Mouse (Mus musculus) heart, embryonic 15.5 days (tissue): ENCODE data around the gene Klhl10. TPM values are rescaled to one million over a fixed set of nuclear protein-coding genes. Genes with fewer than 3 reads are reported as not detected.

ENCODE experiments used
- ATAC-seq: fragments of 200-750 bp; cut with Nextera tagmentation; replicated peaks from 2 replicates; pipeline ENCODE4 v1.8.0; 2017; ENCODE audit warnings: low read depth, moderate TSS enrichment; ENCODE audit not compliant: insufficient number of reproducible peaks, insufficient read depth, low FRiP score
- H3K27ac ChIP-seq: fragments of 300-500 bp; sonication (generic); 2 replicates; pipeline ENCODE4 v1.5.1; 2015; ENCODE audit warnings: mild to moderate bottlenecking, inconsistent platforms
- H3K27me3 ChIP-seq: fragments of 300-500 bp; sonication (generic); 2 replicates; pipeline ENCODE4 v1.6.1; 2015; ENCODE audit warnings: inconsistent platforms
- H3K36me3 ChIP-seq: fragments of 300-500 bp; sonication (generic); 2 replicates; pipeline ENCODE4 v1.6.1; 2015; ENCODE audit warnings: mild to moderate bottlenecking, inconsistent platforms
- H3K4me1 ChIP-seq: fragments of 300-500 bp; sonication (generic); replicated peaks from 2 replicates; pipeline ENCODE4 v1.6.1; 2015; ENCODE audit warnings: inconsistent platforms
- H3K4me2 ChIP-seq: fragments of 300-500 bp; sonication (generic); 2 replicates; pipeline ENCODE4 v1.6.1; 2015; ENCODE audit warnings: inconsistent platforms, mild to moderate bottlenecking, moderate library complexity
- H3K4me3 ChIP-seq: fragments of 300-500 bp; sonication (generic); 2 replicates; pipeline ENCODE4 v1.5.1; 2015; ENCODE audit warnings: mild to moderate bottlenecking, inconsistent platforms
- H3K9ac ChIP-seq: fragments of 300-500 bp; sonication (generic); 2 replicates; pipeline ENCODE4 v1.6.1; 2015; ENCODE audit warnings: mild to moderate bottlenecking, inconsistent platforms
- H3K9me3 ChIP-seq: fragments of 300-500 bp; sonication (generic); replicated peaks from 2 replicates; pipeline ENCODE4 v1.6.1; 2016; ENCODE audit warnings: inconsistent platforms
- WGBS: fragments of 180-500 bp; shearing (Covaris S2); methylation state at CpG from one replicate; pipeline ENCODE4 v1.1.7; 2015; ENCODE audit warnings: mixed read lengths; 5-methylcytosine and 5-hydroxymethylcytosine counted together
- polyA plus RNA-seq: library from polyadenylated mRNA; unstranded; fragments of >200 nt; fragmentation: Nextera tagmentation; extraction: Ambion mirVana; gene quantifications from 2 replicates; pipeline ENCODE4 v1.2.1, GENCODE M21; 2015

Gene Klhl10
- polyA plus RNA-seq, 1 experiment from 2014 or later = 0.33 TPM

DNA sequence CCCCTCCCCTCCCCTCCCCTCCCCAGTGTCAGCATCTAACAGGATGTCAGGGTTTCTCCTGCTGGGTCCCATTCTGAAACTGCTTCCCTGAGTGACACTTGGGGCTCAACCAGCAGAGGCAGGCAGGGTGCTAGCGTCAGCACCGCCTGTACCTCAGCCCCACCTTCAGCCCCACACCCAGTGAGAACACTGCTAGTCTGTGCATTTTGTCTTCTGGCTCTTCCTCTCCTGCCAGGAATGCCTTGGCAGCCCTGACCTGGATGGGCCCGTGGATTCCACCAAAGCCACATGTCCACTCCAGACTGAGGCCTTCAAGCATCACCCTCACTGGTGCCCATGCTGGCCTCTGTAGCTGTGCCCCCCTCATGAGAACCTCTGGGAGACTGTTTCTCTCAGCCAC lies 32.0 kb upstream of the Klhl10 start:
- Histone ChIP-seq H3K36me3 (peaks cover 16% of the 10 kb centered on the region), H3K4me2 (no peak overlapping the region), H3K9ac (no peak overlapping the region), H3K9me3 (no peaks in the 10 kb centered on the region), H3K4me3 (no peak overlapping the region), H3K4me1 (peaks cover 45% of the 10 kb centered on the region), H3K27ac (no peak overlapping the region), H3K27me3 (no peaks in the 10 kb centered on the region)
- ATAC-seq = no peak
- 82% methylated on average over 3 of the region's 3 CpGs for WGBS

DNA sequence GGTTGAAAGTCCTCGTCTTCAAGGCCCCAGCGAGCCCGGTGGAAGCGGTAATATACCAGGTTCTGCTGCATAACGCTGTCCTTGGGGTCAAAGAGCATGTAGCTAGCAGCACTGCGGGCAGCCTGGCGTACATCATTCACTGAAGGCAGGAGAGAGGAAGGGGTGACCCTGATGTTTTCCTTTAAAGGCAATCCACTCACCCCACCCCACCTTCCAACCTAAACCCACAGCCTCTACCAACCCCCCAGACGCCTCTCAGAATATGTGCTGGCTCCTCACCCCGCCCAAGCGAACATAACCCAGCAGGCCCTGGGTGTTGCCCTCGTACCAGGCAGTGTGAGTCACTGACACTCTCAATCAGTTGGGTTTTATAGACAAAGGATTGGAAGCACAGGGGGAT lies 30.0 kb upstream of the Klhl10 start:
- Histone ChIP-seq H3K4me1 (peaks cover 53% of the 10 kb centered on the region), H3K27ac (no peak overlapping the region), H3K9me3 (no peaks in the 10 kb centered on the region), H3K36me3 (peaks cover 16% of the 10 kb centered on the region), H3K4me2 (peak overlapping the region; percentile 85), H3K4me3 (0 out of 2 replicates have a peak overlapping the region, but pooled peaks have one; percentile 9), H3K27me3 (no peaks in the 10 kb centered on the region), H3K9ac (no peak overlapping the region)
- no peak for ATAC-seq
- 63% methylated on average over 11 of the region's 11 CpGs for WGBS

DNA sequence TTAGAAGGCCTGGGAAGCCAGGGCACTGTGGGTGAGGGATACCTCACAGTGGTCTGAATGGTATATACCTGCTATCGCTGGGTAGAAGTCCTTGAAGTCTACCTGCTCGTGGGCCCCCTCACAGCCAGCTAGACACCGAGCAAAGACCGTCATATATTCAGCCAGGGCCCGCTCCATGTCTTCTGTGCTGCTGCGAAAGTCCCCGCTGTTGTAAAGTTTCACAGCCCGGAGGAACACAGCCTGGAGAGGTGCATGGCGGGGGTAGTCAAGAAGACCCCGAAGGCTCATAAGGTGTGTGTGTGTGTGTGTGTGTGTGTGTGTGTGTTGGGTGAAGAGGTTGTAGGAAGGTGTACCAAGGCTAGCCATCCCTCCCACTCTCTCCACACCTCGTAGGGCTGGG lies 28.2 kb upstream of the Klhl10 start:
- peak overlapping the region; percentile 91 for H3K27ac ChIP-seq
- no peaks in the 10 kb centered on the region for H3K27me3 ChIP-seq
- peaks cover 12% of the 10 kb centered on the region for H3K36me3 ChIP-seq
- peak overlapping the region; percentile 85 for H3K4me2 ChIP-seq
- no peaks in the 10 kb centered on the region for H3K9me3 ChIP-seq
- H3K9ac ChIP-seq = peak overlapping the region; percentile 76
- 51% methylated on average over 11 of the region's 11 CpGs for WGBS
- ATAC-seq = no peak
- peaks cover 51% of the 10 kb centered on the region for H3K4me1 ChIP-seq
- peak overlapping the region; percentile 63 for H3K4me3 ChIP-seq

DNA sequence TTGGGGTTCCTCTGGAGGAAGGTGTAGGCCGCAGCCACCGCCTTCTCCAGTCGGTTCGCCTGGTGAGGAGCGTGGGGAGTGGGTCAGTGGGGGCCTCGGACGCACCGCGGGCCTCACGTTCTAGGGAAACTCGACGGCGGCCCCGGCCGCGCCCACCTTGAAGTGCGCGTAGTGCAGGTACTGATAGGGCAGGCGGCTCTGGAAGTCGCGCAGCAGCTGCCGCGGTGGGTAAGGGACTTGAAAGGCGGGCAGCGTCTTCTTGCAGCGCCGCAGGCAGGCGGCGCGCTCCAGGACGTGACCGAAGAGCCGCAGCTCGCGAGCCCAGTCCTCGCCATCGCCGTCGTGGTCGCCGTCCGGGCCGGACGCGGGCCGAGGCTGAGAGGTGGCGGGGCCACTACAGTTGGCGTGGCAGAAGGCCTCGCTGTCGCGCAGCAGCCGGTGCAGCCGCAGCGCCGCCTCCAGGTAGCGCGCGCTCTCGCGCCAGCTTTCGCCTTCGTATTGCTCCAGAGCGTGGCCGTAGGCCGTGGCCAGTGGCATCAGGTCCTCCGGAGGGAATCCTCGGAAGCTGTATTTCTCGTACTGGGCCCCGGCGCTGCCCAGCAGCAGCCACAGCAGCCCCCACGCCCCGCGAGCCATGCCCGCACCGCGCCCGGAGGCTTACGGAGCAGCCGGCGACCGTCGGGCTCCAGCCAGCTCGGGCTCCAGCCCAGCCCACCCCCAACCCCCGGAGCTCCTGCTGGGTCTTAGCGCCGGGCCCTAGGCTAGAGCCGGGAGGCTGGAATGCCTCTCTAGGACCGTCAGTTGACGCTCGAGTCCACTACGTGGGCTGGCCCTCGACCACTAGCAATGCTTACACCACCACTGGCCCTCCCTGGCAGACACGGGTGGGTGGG lies 27.4 kb upstream of the Klhl10 start, which contains the start of gene P3h4:
Gene P3h4 (minus strand): TSS at position 816 of the 893 bp plus-strand sequence.
- under 1% methylated on average over 93 of the region's 93 CpGs for WGBS
- H3K27ac ChIP-seq = peak within 1 kb of the TSS; percentile 91
- no peaks in the 10 kb centered on the region for H3K27me3 ChIP-seq
- peak within 1 kb of the TSS; percentile 76 for H3K9ac ChIP-seq
- peaks cover 5% of the 10 kb centered on the region for H3K36me3 ChIP-seq
- no peaks in the 10 kb centered on the region for H3K9me3 ChIP-seq
- peaks cover 51% of the 10 kb centered on the region for H3K4me1 ChIP-seq
- peak within 1 kb of the TSS; percentile 63 for H3K4me3 ChIP-seq
- peak; percentile 94 for ATAC-seq
- peak within 1 kb of the TSS; percentile 85 for H3K4me2 ChIP-seq

DNA sequence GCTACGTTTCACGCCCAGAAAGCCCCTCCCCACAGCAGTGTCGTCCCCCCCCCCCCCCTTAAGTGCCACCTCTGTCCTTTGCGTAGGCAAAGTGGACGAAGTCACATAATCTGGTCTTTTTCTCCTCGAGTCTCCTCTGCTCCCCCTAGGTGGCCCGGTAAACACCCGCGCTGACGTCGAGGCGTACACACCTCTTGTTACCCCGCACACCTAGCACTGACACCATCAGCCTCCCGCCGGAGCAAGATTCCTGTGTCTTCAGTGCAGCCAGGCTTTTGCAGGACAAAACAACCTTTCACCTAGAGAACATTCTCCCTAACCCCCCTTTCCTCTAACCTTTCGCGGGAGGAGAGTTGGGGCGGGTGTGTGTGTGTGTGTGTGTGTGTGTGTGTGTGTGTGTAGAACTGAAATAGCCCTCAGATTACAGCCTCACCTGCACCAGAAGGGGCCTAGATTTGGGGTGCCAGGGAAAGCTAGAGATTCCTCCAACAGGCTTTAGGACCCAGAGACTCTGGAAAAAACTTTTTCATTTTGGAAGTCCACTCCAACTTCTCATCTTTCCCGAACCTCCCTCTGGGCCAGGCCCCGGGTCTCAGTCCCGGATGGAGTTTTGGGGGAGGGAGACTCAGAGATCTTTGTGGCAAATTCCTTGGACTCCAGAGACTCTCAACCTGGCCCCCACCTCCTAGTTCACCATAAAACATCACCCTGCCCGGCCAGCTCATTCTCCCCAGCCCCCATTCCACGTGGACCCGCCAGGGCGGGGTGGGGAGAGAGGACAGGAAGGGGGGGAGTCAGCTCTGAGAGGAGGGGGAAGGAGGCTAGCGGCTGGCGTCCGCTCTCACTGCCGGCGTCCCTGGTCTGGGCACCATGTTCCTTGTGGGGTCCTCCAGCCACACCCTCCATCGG lies 26.5 kb upstream of the Klhl10 start, which contains the start of gene Fkbp10:
Gene Fkbp10 (plus strand): TSS at position 784 of the 909 bp plus-strand sequence.
- H3K4me2 ChIP-seq = peak within 1 kb of the TSS; percentile 85
- H3K9ac ChIP-seq = peak within 1 kb of the TSS; percentile 76
- peak within 1 kb of the TSS; percentile 91 for H3K27ac ChIP-seq
- H3K4me3 ChIP-seq = peak within 1 kb of the TSS; percentile 63
- H3K36me3 ChIP-seq = peaks cover 4% of the 10 kb centered on the region
- no peaks in the 10 kb centered on the region for H3K27me3 ChIP-seq
- ATAC-seq = peak; percentile 47
- H3K9me3 ChIP-seq = no peaks in the 10 kb centered on the region
- 1% methylated on average over 31 of the region's 31 CpGs for WGBS
- peaks cover 51% of the 10 kb centered on the region for H3K4me1 ChIP-seq

DNA sequence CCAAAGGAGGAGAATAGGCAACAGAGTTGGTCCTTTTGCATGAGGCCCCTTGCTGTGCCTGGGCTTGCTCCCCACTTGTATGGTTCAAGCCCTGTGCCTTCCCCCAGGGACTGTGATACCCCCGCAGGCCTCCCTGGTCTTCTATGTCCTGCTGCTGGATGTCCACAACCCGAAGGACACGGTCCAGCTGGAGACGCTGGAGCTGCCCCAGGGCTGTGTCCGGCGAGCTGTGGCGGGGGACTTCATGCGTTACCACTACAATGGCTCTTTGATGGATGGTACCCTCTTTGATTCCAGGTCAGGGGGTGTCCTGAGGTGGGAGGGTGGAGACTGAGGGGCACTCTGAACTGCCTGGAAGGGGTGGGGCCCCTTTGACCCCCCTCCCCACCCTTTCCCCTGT lies 20.2 kb upstream of the Klhl10 start:
- no peak for ATAC-seq
- no peak overlapping the region for H3K27ac ChIP-seq
- peaks cover 17% of the 10 kb centered on the region; the same call in 1 of the 2 replicates for H3K36me3 ChIP-seq
- H3K4me3 ChIP-seq = no peak overlapping the region
- H3K9ac ChIP-seq = no peak overlapping the region
- WGBS = 65% methylated on average over 8 of the region's 8 CpGs
- peaks cover 20% of the 10 kb centered on the region for H3K4me1 ChIP-seq
- no peaks in the 10 kb centered on the region for H3K27me3 ChIP-seq
- no peak overlapping the region for H3K4me2 ChIP-seq
- H3K9me3 ChIP-seq = no peaks in the 10 kb centered on the region

DNA sequence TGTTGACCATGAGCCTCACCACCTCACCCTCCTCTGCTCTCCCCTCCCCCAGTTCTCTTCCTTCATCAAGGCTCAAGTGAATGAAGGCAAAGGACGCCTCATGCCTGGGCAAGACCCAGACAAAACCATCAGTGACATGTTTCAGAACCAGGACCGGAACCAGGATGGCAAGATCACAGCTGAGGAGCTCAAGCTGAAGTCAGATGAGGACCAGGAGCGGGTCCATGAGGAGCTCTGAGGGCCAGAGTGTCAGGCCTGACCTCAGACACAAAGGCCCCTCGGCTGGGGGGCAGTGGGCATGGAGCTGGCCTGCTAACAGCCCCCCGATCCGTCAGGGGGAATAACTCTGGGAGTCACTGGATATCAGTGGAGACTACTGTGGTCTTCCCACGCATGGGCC lies 17.9 kb upstream of the Klhl10 start:
- Histone ChIP-seq H3K4me1 (peaks cover 22% of the 10 kb centered on the region), H3K9ac (no peak overlapping the region), H3K4me2 (no peak overlapping the region), H3K36me3 (peaks cover 17% of the 10 kb centered on the region; the same call in 1 of the 2 replicates), H3K4me3 (no peak overlapping the region), H3K9me3 (no peaks in the 10 kb centered on the region), H3K27ac (no peak overlapping the region), H3K27me3 (no peaks in the 10 kb centered on the region)
- no peak for ATAC-seq
- 87% methylated on average over 7 of the region's 7 CpGs for WGBS

DNA sequence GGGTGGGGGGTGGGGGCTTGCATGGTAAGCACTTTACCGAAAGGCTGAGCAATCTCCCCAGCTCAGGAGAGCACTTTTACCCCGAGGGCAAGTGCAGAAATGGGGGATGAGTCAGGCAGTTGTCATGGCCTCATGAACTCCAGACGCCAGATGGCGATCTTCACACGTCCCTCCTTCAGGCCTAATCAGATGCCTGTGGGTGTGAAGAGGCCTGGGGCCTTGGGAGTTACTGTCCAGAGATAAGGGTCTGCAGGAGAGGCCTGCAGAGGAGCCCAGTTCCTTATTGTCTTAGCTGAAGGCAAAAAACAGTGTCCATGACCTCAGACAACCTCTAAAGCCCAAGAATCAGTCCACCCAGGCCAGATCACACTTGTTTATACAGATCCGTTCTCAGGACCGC lies 15.9 kb upstream of the Klhl10 start:
- H3K27me3 ChIP-seq = no peaks in the 10 kb centered on the region
- H3K27ac ChIP-seq = 0 out of 2 replicates have a peak overlapping the region, but pooled peaks have one; percentile 15
- no peak for ATAC-seq
- peaks cover 17% of the 10 kb centered on the region; the same call in 1 of the 2 replicates for H3K36me3 ChIP-seq
- H3K9ac ChIP-seq = no peak overlapping the region
- WGBS = 16% methylated on average over 7 of the region's 7 CpGs
- no peak overlapping the region for H3K4me3 ChIP-seq
- H3K9me3 ChIP-seq = no peaks in the 10 kb centered on the region
- H3K4me1 ChIP-seq = peaks cover 42% of the 10 kb centered on the region
- H3K4me2 ChIP-seq = no peak overlapping the region

DNA sequence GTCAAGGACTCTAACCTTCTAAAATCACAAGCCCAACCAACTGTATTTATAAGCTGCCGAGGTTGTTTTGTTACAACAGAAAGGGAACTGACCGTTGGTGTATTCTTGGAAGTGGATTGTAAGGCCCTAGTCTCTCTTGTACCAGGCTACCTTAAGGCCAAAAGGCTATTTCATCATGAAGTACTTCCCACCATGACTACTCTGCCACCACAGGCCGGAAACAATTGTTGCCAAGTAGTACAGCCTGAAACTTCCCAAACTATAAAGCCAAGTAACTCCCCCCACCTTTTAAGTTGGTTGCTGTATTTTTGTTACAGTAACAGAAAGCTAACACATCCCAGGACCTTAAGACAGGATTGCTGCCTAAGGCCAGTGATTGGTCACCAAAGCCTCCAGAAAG lies 14.9 kb upstream of the Klhl10 start:
- ATAC-seq = no peak
- Histone ChIP-seq H3K9ac (no peak overlapping the region), H3K4me1 (peaks cover 45% of the 10 kb centered on the region), H3K27ac (no peak overlapping the region), H3K4me3 (no peak overlapping the region), H3K36me3 (peaks cover 17% of the 10 kb centered on the region; the same call in 1 of the 2 replicates), H3K27me3 (no peaks in the 10 kb centered on the region), H3K4me2 (no peak overlapping the region), H3K9me3 (no peaks in the 10 kb centered on the region)
- WGBS = 80% methylated on average over 3 of the region's 3 CpGs

DNA sequence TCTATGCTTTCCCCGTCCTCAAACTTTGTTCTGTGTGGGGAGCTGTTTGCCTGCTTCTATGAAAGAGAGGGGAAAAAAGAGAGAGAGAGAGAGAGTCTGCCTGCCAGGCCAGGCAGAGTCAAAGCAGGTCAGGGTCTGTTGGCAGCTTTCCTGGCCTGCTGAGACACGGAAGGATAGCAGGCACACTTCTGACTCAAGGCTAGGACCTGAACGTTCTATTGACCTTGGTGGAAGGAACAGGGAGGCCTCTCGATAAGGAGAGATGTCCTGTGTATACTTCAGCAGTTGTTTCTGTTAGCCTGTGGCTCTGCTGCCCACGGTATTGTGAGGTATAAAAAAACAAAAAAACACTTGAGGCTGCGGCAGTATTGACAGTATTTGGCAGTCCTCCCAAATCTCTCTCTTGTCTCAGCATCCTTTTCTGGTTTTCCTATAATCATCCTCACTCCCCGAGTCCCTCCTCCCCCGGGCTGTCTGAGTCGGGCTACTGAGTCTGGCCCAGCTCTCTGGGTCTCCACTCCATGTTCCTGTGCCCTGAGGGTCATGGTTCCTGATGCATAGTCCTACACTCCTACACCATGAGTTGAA lies 13.0 kb upstream of the Klhl10 start:
- H3K4me1 ChIP-seq = peaks cover 49% of the 10 kb centered on the region
- no peak overlapping the region for H3K4me3 ChIP-seq
- H3K4me2 ChIP-seq = no peak overlapping the region
- peak; percentile 56 for ATAC-seq
- peak overlapping the region; percentile 82 for H3K27ac ChIP-seq
- no peaks in the 10 kb centered on the region for H3K27me3 ChIP-seq
- H3K9me3 ChIP-seq = no peaks in the 10 kb centered on the region
- WGBS = 20% methylated on average over 9 of the region's 9 CpGs
- H3K36me3 ChIP-seq = 0 out of 2 replicates have a peak, but pooled peaks cover 3% of the 10 kb centered on the region
- peak overlapping the region; percentile 26; the same call in 1 of the 2 replicates for H3K9ac ChIP-seq
